Mouse (Mus musculus): ENCODE results near the gene Upk2. TPM values are rescaled to one million over a fixed set of nuclear protein-coding genes. Genes with fewer than 3 reads are reported as not detected.

The Upk2 gene
- polyA plus RNA-seq, 1 experiment from 2014 or later: not detected

GRCm38 (mm10) chr9:44494863-44495809 is 40.4 kb upstream of the Upk2 start:
- Histone ChIP-seq H3K4me1 (peaks cover 92% of the 10 kb centered on the region), H3K27me3 (ENCODE audit: low read depth, poor library complexity, severe bottlenecking) (peaks cover 47% of the 10 kb centered on the region), H3K27ac (replicated peaks) (peak overlapping the region; percentile 64), H3K4me3 (no peak overlapping the region), H3K9me3 (replicated peaks) (no peaks in the 10 kb centered on the region), H3K36me3 (no peaks in the 10 kb centered on the region)
- 44% methylated on average over 9 of the region's 9 CpGs for WGBS
- no peak for DNase-seq (ENCODE audit: low spot score)

GRCm38 (mm10) chr9:44494261-44494862 is 39.6 kb upstream of the Upk2 start:
- H3K4me3 ChIP-seq: peak overlapping the region; percentile 12; the same call in 1 of the 2 replicates
- DNase-seq (ENCODE audit: low spot score): no peak
- peak overlapping the region; percentile 64 for H3K27ac ChIP-seq (replicated peaks)
- no peaks in the 10 kb centered on the region for H3K9me3 ChIP-seq (replicated peaks)
- WGBS: 22% methylated on average over 11 of the region's 11 CpGs
- no peaks in the 10 kb centered on the region for H3K36me3 ChIP-seq
- peaks cover 39% of the 10 kb centered on the region for H3K27me3 ChIP-seq (ENCODE audit: low read depth, poor library complexity, severe bottlenecking)
- H3K4me1 ChIP-seq: peaks cover 92% of the 10 kb centered on the region

GRCm38 (mm10) chr9:44492631-44493461 is 38.1 kb upstream of the Upk2 start:
- H3K27me3 ChIP-seq (ENCODE audit: low read depth, poor library complexity, severe bottlenecking): peaks cover 37% of the 10 kb centered on the region
- H3K4me3 ChIP-seq: no peak overlapping the region
- 65% methylated on average over 17 of the region's 17 CpGs for WGBS
- DNase-seq (ENCODE audit: low spot score): no peak
- peak overlapping the region; percentile 42; the same call in 1 of the 2 replicates for H3K27ac ChIP-seq (replicated peaks)
- H3K36me3 ChIP-seq: no peaks in the 10 kb centered on the region
- peaks cover 92% of the 10 kb centered on the region for H3K4me1 ChIP-seq
- H3K9me3 ChIP-seq (replicated peaks): no peaks in the 10 kb centered on the region

GRCm38 (mm10) chr9:44491351-44491750 is 36.6 kb upstream of the Upk2 start:
- H3K4me3 ChIP-seq: 0 out of 2 replicates have a peak overlapping the region, but pooled peaks have one; percentile 2
- no peak for DNase-seq (ENCODE audit: low spot score)
- peaks cover 24% of the 10 kb centered on the region for H3K27me3 ChIP-seq (ENCODE audit: low read depth, poor library complexity, severe bottlenecking)
- WGBS: 79% methylated on average over 10 of the region's 10 CpGs
- H3K9me3 ChIP-seq (replicated peaks): no peaks in the 10 kb centered on the region
- H3K4me1 ChIP-seq: peaks cover 92% of the 10 kb centered on the region
- no peaks in the 10 kb centered on the region for H3K36me3 ChIP-seq
- no peak overlapping the region for H3K27ac ChIP-seq (replicated peaks)

GRCm38 (mm10) chr9:44490086-44490967 is 35.6 kb upstream of the Upk2 start:
- peak overlapping the region; percentile 77 for H3K27ac ChIP-seq (replicated peaks)
- H3K9me3 ChIP-seq (replicated peaks): no peaks in the 10 kb centered on the region
- DNase-seq (ENCODE audit: low spot score): no peak
- H3K4me3 ChIP-seq: peak overlapping the region; percentile 45
- 9% methylated on average over 16 of the region's 17 CpGs for WGBS
- peaks cover 97% of the 10 kb centered on the region for H3K4me1 ChIP-seq
- H3K36me3 ChIP-seq: no peaks in the 10 kb centered on the region
- H3K27me3 ChIP-seq (ENCODE audit: low read depth, poor library complexity, severe bottlenecking): peaks cover 22% of the 10 kb centered on the region; the same call in 1 of the 2 replicates

GRCm38 (mm10) chr9:44489651-44490085 is 34.9 kb upstream of the Upk2 start:
- H3K36me3 ChIP-seq: no peaks in the 10 kb centered on the region
- peak; percentile 51 for DNase-seq (ENCODE audit: low spot score)
- peaks cover 97% of the 10 kb centered on the region for H3K4me1 ChIP-seq
- WGBS: 1% methylated on average over 17 of the region's 17 CpGs
- peaks cover 16% of the 10 kb centered on the region; the same call in 1 of the 2 replicates for H3K27me3 ChIP-seq (ENCODE audit: low read depth, poor library complexity, severe bottlenecking)
- H3K27ac ChIP-seq (replicated peaks): peak overlapping the region; percentile 77
- peak overlapping the region; percentile 45 for H3K4me3 ChIP-seq
- no peaks in the 10 kb centered on the region for H3K9me3 ChIP-seq (replicated peaks)

GRCm38 (mm10) chr9:44488855-44489381 is 34.1 kb upstream of the Upk2 start:
- 0% methylated on average over 5 of the region's 5 CpGs for WGBS
- H3K9me3 ChIP-seq (replicated peaks): no peaks in the 10 kb centered on the region
- DNase-seq (ENCODE audit: low spot score): no peak
- H3K27me3 ChIP-seq (ENCODE audit: low read depth, poor library complexity, severe bottlenecking): peaks cover 16% of the 10 kb centered on the region; the same call in 1 of the 2 replicates
- H3K27ac ChIP-seq (replicated peaks): peak overlapping the region; percentile 77
- H3K36me3 ChIP-seq: no peaks in the 10 kb centered on the region
- H3K4me1 ChIP-seq: peaks cover 97% of the 10 kb centered on the region
- H3K4me3 ChIP-seq: peak overlapping the region; percentile 45

GRCm38 (mm10) chr9:44488416-44488815 is 33.6 kb upstream of the Upk2 start:
- DNase-seq (ENCODE audit: low spot score): no peak
- Histone ChIP-seq H3K4me3 (peak overlapping the region; percentile 45), H3K36me3 (no peaks in the 10 kb centered on the region), H3K4me1 (peaks cover 97% of the 10 kb centered on the region), H3K27me3 (ENCODE audit: low read depth, poor library complexity, severe bottlenecking) (peaks cover 16% of the 10 kb centered on the region; the same call in 1 of the 2 replicates), H3K27ac (replicated peaks) (peak overlapping the region; percentile 77), H3K9me3 (replicated peaks) (no peaks in the 10 kb centered on the region)
- 24% methylated on average over 8 of the region's 8 CpGs for WGBS

- H3K4me3 ChIP-seq: peak overlapping the region; percentile 96
- H3K27ac ChIP-seq (replicated peaks): peak overlapping the region; percentile 77
- no peaks in the 10 kb centered on the region for H3K36me3 ChIP-seq
- no peaks in the 10 kb centered on the region for H3K9me3 ChIP-seq (replicated peaks)
- H3K27me3 ChIP-seq (ENCODE audit: low read depth, poor library complexity, severe bottlenecking): peaks cover 16% of the 10 kb centered on the region; the same call in 1 of the 2 replicates
- peaks cover 95% of the 10 kb centered on the region for H3K4me1 ChIP-seq
- DNase-seq (ENCODE audit: low spot score): no peak
- WGBS: 14% methylated on average over 7 of the region's 7 CpGs
Measured at GRCm38 (mm10) chr9:44487441-44487840, 32.7 kb upstream of the Upk2 start.

- H3K27ac ChIP-seq (replicated peaks): peak overlapping the region; percentile 77
- H3K4me1 ChIP-seq: peaks cover 96% of the 10 kb centered on the region
- H3K36me3 ChIP-seq: no peaks in the 10 kb centered on the region
- 0 out of 2 replicates have a peak, but pooled peaks cover 12% of the 10 kb centered on the region for H3K27me3 ChIP-seq (ENCODE audit: low read depth, poor library complexity, severe bottlenecking)
- peak overlapping the region; percentile 96 for H3K4me3 ChIP-seq
- no peaks in the 10 kb centered on the region for H3K9me3 ChIP-seq (replicated peaks)
- DNase-seq (ENCODE audit: low spot score): no peak
- WGBS: 27% methylated on average over 15 of the region's 15 CpGs
Measured at GRCm38 (mm10) chr9:44486741-44487421, 32.1 kb upstream of the Upk2 start.

GRCm38 (mm10) chr9:44486335-44486734 is 31.6 kb upstream of the Upk2 start:
- Histone ChIP-seq H3K9me3 (replicated peaks) (no peaks in the 10 kb centered on the region), H3K4me3 (peak overlapping the region; percentile 96), H3K36me3 (no peaks in the 10 kb centered on the region), H3K27ac (replicated peaks) (peak overlapping the region; percentile 77), H3K27me3 (ENCODE audit: low read depth, poor library complexity, severe bottlenecking) (0 out of 2 replicates have a peak, but pooled peaks cover 11% of the 10 kb centered on the region), H3K4me1 (peaks cover 97% of the 10 kb centered on the region)
- DNase-seq (ENCODE audit: low spot score): no peak
- 12% methylated on average over 3 of the region's 3 CpGs for WGBS

Data from midbrain, embryonic 10.5 days (tissue).